Mouse (Mus musculus) C2C12 (cell line): ENCODE measurements around the gene Prn.

Source experiments
- CEBPB ChIP-seq: IDR thresholded peaks from one replicate; pipeline ENCODE4 v1.6.1; 2011; ENCODE audit warnings: low read depth, mild to moderate bottlenecking, control low read depth, moderate library complexity
- CTCF ChIP-seq: IDR thresholded peaks from one replicate; pipeline ENCODE4 v1.5.1; 2011; ENCODE audit not compliant: control insufficient read depth, insufficient read depth, insufficient read length
- FOSL1 ChIP-seq: IDR thresholded peaks from one replicate; pipeline ENCODE4 v1.8.0; 2011; ENCODE audit warnings: mild to moderate bottlenecking, low read length; ENCODE audit not compliant: poor library complexity, insufficient read depth, severe bottlenecking
- MAX ChIP-seq: IDR thresholded peaks from one replicate; pipeline ENCODE4 v1.6.1; 2011; ENCODE audit warnings: mild to moderate bottlenecking, control low read depth
- MYOD1 ChIP-seq: IDR thresholded peaks from one replicate; pipeline ENCODE4 v1.6.1; 2011; ENCODE audit warnings: low read depth; ENCODE audit not compliant: control insufficient read depth, insufficient read length
- MYOG ChIP-seq: IDR thresholded peaks from one replicate; pipeline ENCODE4 v1.6.1; 2011; ENCODE audit not compliant: control insufficient read depth, insufficient read length; ENCODE audit errors: extremely low read depth
- USF1 ChIP-seq: IDR thresholded peaks from one replicate; pipeline ENCODE4 v1.6.1; 2011; ENCODE audit warnings: low read depth, mild to moderate bottlenecking, control low read depth, moderate library complexity

- TF ChIP-seq MYOD1: no peak
- peak; percentile 57 for TF ChIP-seq CTCF
- TF ChIP-seq MAX: no peak
- no peak for TF ChIP-seq USF1
- no peak for TF ChIP-seq CEBPB
- peak; percentile 6 for TF ChIP-seq FOSL1
- TF ChIP-seq MYOG: no peak
Measured at GRCm38 (mm10) chr2:131935390-131936105, 25.8 kb downstream of the Prn start.
